Mouse (Mus musculus) kidney, postnatal 36 days (tissue): ENCODE data around the gene Fam117b.
A peak's percentile ranks its signal among the peaks of the same experiment; 100 is the strongest.

ENCODE experiments used
- DNase-seq, 2 experiments: peaks; one replicate each; pipeline ENCODE4 v3.0.0; 2021 to 2022; ENCODE audit warnings: mixed read lengths in 2 of 2

Gene Fam117b

GRCm38 (mm10) chr1:59913869-59914225 is 1.0 kb downstream of the Fam117b start:
- peak in 1 of 2 experiments; percentile 27 for DNase-seq

- DNase-seq: no peak
These were observed 2.0 kb downstream of the Fam117b start for GRCm38 (mm10) chr1:59914799-59915198.

- peak; percentile 39 to 54 for DNase-seq
These were observed 3.2 kb downstream of the Fam117b start for GRCm38 (mm10) chr1:59915843-59916610.

GRCm38 (mm10) chr1:59917401-59917800 is 4.6 kb downstream of the Fam117b start:
- DNase-seq: no peak

GRCm38 (mm10) chr1:59918075-59918474 is 5.3 kb downstream of the Fam117b start:
- DNase-seq: no peak

- peak in 1 of 2 experiments; percentile 45 for DNase-seq
These were observed 10.4 kb downstream of the Fam117b start for GRCm38 (mm10) chr1:59923201-59923600.

- no peak for DNase-seq
These were observed 10.9 kb downstream of the Fam117b start for GRCm38 (mm10) chr1:59923673-59924072.

GRCm38 (mm10) chr1:59924411-59924810 is 11.6 kb downstream of the Fam117b start:
- DNase-seq: no peak

- DNase-seq: no peak
These were observed 13.3 kb downstream of the Fam117b start for GRCm38 (mm10) chr1:59926021-59926672.

GRCm38 (mm10) chr1:59927131-59927680 is 14.4 kb downstream of the Fam117b start:
- DNase-seq: no peak

- DNase-seq: peak in 1 of 2 experiments; percentile 33
These were observed 18.1 kb downstream of the Fam117b start for GRCm38 (mm10) chr1:59930926-59931325.

- DNase-seq: peak; percentile 37 to 45
These were observed 20.2 kb downstream of the Fam117b start for GRCm38 (mm10) chr1:59932991-59933390.

- DNase-seq: no peak
These were observed 28.3 kb downstream of the Fam117b start for GRCm38 (mm10) chr1:59941063-59941462.

- no peak for DNase-seq
These were observed 29.4 kb downstream of the Fam117b start for GRCm38 (mm10) chr1:59942057-59942790.

GRCm38 (mm10) chr1:59943825-59944224 is 31.0 kb downstream of the Fam117b start:
- DNase-seq: no peak

GRCm38 (mm10) chr1:59945969-59946368 is 33.2 kb downstream of the Fam117b start:
- DNase-seq: no peak

- no peak for DNase-seq
These were observed 34.7 kb downstream of the Fam117b start for GRCm38 (mm10) chr1:59947509-59947908.

GRCm38 (mm10) chr1:59957206-59957605 is 44.4 kb downstream of the Fam117b start:
- DNase-seq: no peak

GRCm38 (mm10) chr1:59959941-59960340 is 47.1 kb downstream of the Fam117b start:
- DNase-seq: no peak

GRCm38 (mm10) chr1:59966171-59966785 is 53.5 kb downstream of the Fam117b start:
- no peak for DNase-seq

GRCm38 (mm10) chr1:59967291-59967690 is 54.5 kb downstream of the Fam117b start:
- DNase-seq: peak; percentile 35 to 72

- DNase-seq: no peak
These were observed 73.8 kb downstream of the Fam117b start for GRCm38 (mm10) chr1:59986626-59987025.
